Mouse (Mus musculus) myocyte (in vitro differentiated cells): ENCODE results near the gene Itgb5.
A peak's percentile ranks its signal among the peaks of the same experiment; 100 is the strongest.

Source experiments
- CEBPB ChIP-seq: IDR thresholded peaks from 2 replicates; pipeline ENCODE4 v1.6.1; 2011; ENCODE audit warnings: mild to moderate bottlenecking, moderate library complexity; ENCODE audit not compliant: poor library complexity, insufficient read depth, severe bottlenecking
- POLR2A ChIP-seq: IDR thresholded peaks from one replicate; pipeline ENCODE4 v1.6.1; 2011; ENCODE audit warnings: low read depth, mild to moderate bottlenecking, control low read depth, moderate library complexity; ENCODE audit not compliant: insufficient read length
- TCF3 ChIP-seq: IDR thresholded peaks from one replicate; pipeline ENCODE4 v1.6.1; 2011; ENCODE audit warnings: low read depth, control low read depth; ENCODE audit not compliant: insufficient read length
- USF1 ChIP-seq: IDR thresholded peaks from one replicate; pipeline ENCODE4 v1.6.1; 2011; ENCODE audit warnings: low read depth, mild to moderate bottlenecking, control low read depth, moderate library complexity

GRCm38 (mm10) chr16:33836676-33837075 lies 7.2 kb downstream of the Itgb5 start:
- TF ChIP-seq POLR2A (no peak), USF1 (no peak), CEBPB (peak; percentile 92), TCF3 (no peak)
